Mouse (Mus musculus) common myeloid progenitor, adult 5-6 weeks (primary cell): ENCODE results near the gene Gm17428. TPM values are rescaled to one million over a fixed set of nuclear protein-coding genes. Genes with fewer than 3 reads are reported as not detected.
"Not testable (repeated sequence)": the region's sequence is repeated elsewhere in the genome, so short reads cannot be mapped to it uniquely, and the experiment has no call there.

ENCODE experiments used
- ATAC-seq: replicated peaks from 2 replicates; pipeline ENCODE4 v1.8.0; 2016; ENCODE audit warnings: low read depth, mild to moderate bottlenecking, moderate TSS enrichment, inconsistent platforms; ENCODE audit not compliant: poor library complexity, severe bottlenecking
- total RNA-seq: library from RNA; stranded (forward); fragments of 200-1000, 187-1606 nt; gene quantifications from 2 replicates; pipeline ENCODE4 v1.2.3, GENCODE M21; 2017

Gm17428 gene
- total RNA-seq, 1 experiment from 2014 or later = not detected

GRCm38 (mm10) chr14:54950493-54950892 lies 26.2 kb upstream of the Gm17428 start:
- ATAC-seq = no peak

DNA sequence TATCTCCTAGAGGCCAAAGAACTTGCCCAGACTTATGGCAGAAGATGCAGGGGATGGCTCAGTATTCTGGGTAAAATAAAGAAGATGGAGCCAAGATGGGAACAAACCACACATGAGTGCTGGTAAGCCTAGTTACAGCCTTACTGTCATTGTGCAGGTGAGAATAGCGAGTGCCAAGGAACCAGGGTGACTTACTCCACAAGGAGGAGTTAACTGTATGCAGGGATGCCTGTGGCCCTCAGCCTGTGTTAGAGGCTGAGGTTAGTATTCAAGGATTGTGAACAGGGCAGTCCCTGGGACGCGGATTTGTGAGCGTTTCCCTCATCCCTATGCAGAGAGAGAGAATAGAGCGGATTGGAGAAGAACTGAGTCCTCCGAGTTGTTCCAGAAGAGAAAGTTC lies 25.1 kb upstream of the Gm17428 start:
- ATAC-seq = no peak

DNA sequence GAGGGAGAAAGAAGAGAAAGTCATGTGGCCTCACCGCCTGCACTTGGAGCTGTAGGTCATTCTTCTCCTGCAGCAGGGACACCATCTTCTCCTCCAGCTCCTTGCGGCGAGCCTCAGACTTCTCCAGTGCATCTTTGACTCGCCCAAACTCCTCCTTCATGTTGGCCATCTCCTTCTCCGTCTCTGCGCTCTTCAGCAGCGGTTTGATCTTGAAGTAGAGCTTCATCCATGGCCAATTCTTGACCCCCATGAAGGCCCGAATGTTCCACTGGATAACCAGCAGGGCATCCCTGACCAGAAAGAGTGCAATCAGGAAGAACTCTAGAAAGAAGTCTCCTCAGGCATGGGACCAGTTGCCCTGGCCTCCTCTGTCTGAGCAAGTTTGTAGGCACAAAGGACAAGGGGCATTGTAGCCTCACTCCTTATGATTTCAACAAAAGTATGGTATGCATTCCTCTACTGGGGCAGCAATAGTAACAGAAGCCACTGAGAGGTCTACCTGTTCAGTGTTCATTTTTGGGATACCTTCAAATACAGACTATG lies 23.0 kb upstream of the Gm17428 start:
- ATAC-seq = no peak

GRCm38 (mm10) chr14:54954474-54954873 lies 22.3 kb upstream of the Gm17428 start:
- no peak for ATAC-seq

GRCm38 (mm10) chr14:54955481-54955880 lies 21.3 kb upstream of the Gm17428 start:
- no peak for ATAC-seq

GRCm38 (mm10) chr14:54956533-54956932 lies 20.2 kb upstream of the Gm17428 start:
- ATAC-seq = no peak

DNA sequence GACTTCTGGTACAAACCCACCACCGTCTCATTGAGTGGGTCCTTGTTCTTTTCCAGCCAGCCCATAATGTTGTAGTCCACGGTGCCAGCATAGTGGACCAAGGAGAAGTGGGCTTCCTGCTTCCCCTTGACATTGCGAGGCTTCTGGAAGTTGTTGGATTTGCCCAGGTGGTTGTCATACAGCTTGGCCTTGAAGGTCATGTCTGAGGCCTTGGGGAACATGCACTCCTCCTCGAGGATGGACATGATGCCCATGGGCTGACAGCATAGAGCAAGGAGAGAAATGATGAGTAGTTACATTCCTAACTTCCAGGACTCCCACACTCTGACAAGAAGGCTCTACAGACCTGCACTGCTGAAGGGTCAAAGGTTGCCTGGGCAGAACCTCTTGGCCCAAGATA lies 18.2 kb upstream of the Gm17428 start:
- no peak for ATAC-seq

GRCm38 (mm10) chr14:54959197-54959596 lies 17.5 kb upstream of the Gm17428 start:
- ATAC-seq = no peak

DNA sequence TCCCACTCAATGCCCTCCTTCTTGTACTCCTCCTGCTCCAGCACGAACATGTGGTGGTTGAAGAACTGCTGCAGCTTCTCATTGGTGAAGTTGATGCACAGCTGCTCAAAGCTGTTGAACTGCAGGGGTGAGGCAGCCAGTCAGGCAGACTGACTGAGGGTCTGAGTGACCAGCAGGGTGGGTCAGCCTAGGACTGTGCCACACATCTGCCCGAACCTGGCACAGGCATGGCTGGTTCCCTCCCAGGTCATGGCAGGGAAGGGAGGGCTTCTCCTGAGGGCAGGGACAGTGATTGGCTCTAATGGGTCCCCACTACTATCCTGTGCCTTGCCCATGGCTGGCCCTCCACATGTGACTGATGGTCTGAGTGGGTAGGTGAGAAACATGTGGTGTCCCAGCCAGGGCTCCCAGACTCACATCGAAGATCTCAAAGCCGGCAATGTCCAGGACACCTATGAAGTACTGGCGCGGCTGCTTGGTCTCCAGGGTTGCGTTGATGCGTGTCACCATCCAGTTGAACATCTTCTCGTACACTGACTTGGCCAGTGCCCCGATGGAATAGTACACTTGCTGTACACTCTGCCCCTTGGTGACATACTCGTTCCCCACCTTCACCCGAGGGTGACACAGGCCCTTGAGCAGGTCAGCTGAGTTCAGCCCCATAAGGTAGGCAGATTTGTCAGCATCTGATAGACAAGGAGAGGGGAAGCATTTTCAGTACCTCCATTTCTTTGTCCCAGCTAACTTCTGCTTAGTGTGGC lies 16.7 kb upstream of the Gm17428 start:
- not testable (repeated sequence) for ATAC-seq

GRCm38 (mm10) chr14:54960769-54961168 lies 16.0 kb upstream of the Gm17428 start:
- ATAC-seq = peak; percentile 63; the same call in 1 of the 2 replicates

GRCm38 (mm10) chr14:54961487-54961886 lies 15.2 kb upstream of the Gm17428 start:
- ATAC-seq = no peak

- ATAC-seq = no peak
Measured at GRCm38 (mm10) chr14:54962714-54963113, 14.0 kb upstream of the Gm17428 start.

DNA sequence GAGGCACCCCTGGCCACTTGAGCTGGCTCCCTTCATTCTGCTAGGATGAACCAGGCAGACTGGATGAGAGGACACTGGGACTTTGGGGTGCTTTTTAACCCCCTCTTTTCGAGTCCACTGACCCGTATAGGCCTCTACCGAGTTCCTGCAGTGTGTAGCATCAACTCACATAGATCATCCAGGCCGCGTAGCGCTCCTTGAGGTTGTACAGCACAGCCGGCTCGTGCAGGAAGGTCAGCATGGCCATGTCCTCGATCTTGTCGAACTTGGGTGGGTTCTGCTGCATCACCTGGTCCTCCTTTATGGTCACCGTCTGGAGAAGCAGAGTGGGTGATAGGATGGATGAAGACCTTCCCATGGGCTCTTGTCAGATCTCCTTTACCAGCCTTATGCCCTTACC lies 13.0 kb upstream of the Gm17428 start:
- ATAC-seq = no peak

DNA sequence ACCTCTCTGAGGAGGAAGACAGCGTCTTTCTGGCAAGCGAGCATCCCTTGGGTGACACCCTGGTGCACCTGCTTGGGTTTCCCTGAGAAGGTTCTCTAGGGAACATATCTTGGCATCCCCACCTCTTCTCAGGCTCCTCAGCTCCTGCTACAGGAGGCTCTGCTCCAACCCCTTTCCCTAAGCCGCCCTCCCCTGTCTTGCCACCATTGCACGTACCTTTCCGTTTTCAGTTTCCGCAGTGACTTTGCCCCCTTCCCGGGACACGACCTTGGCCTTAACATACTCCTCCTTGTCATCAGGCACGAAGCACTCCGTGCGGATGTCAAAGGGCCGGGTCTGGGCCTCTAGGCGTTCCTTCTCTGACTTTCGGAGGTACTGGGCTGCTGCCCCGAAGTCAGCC lies 11.7 kb upstream of the Gm17428 start:
- ATAC-seq = no peak

DNA sequence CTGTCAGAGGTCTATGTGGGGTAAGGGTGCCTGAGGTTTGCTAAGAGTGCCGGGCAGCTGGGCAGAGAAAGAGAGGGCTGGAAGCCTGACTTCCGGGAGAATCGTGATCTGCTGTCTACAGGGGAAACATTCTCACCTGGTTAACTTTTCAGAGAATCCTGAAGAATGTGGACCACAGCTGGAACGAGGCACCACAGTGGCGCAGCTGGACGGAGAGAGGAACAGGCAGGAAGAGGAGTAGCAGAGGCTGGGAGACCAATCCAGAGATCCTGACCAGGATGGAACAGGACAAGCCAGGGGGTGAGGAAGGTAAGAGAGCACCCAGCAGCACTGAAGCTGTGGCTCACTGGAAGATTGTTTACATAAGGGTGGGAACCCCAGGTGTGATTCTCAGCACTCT lies 11.1 kb upstream of the Gm17428 start:
- ATAC-seq = no peak

- no peak for ATAC-seq
Measured at GRCm38 (mm10) chr14:54966320-54966977, 10.3 kb upstream of the Gm17428 start, which contains the start of gene Myh6. Myh6 (minus strand) TSS chr14:54966927.

DNA sequence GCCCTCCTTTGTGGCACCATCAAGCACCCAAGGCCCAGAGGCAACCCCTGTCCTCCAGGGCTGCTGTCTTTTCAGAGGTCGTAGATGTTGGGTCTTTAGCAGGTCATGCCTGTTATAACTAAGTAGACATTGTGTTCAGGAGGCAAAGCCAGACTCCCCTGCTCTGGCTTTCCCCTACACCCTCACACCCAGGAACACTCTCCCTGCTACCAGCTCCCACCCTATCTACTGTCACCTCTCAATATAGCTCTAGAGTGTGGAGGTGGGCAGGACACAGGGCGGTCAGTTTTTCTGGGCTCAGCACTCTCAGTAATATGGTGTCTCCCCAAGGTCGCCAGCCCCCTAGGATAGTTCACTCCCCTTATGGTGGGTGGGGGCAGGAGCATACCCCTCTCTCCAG lies 8.9 kb upstream of the Gm17428 start:
- ATAC-seq = no peak

DNA sequence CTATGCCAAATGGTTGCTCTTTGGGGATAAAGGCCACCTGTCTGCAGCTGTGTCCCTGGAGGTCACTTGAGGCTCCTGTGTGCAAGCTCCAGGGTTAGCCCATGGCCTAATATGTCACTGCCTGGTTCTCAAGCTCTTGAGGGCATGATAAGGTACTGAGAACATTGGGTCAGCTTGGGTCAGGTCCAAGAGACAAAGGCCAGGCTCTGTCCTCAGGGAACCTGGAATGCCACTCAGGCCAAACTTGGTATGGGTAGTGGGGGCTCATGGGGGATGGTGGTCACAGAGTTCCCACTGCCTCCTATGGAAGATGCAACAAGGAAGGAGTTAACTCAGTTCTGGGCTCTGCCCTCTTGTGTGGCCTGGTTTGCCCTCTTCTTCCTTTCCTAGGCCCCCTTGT lies 8.4 kb upstream of the Gm17428 start:
- no peak for ATAC-seq

DNA sequence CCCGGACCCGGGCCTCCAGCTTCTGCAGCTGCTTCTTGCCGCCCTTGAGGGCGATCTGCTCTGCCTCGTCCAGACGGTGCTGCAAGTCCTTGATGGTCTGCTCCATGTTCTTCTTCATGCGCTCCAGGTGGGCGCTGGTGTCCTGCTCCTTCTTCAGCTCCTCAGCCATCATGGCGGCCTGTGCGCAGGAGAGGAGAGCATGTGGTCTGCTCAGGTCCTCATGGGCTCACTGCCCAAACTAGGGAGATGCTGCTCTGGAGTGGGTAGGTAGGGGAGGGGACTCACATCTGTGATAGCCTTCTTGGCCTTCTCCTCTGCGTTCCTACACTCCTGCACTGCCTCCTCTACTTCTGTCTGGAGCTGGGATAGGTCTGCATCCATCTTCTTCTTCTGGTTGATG lies 3.9 kb upstream of the Gm17428 start:
- not testable (repeated sequence) for ATAC-seq

- no peak for ATAC-seq
Measured at GRCm38 (mm10) chr14:54974068-54974791, 2.5 kb upstream of the Gm17428 start.

GRCm38 (mm10) chr14:54978664-54979063 lies 1.9 kb downstream of the Gm17428 start:
- no peak for ATAC-seq
